Mouse (Mus musculus) telencephalon, adult 2 months (tissue): ENCODE data around the gene Gm49510.

Experiments
- DNase-seq: peaks from one replicate; pipeline ENCODE4 v3.0.0-alpha.2; 2011; ENCODE audit warnings: low read depth, low spot score

The Gm49510 gene

DNA sequence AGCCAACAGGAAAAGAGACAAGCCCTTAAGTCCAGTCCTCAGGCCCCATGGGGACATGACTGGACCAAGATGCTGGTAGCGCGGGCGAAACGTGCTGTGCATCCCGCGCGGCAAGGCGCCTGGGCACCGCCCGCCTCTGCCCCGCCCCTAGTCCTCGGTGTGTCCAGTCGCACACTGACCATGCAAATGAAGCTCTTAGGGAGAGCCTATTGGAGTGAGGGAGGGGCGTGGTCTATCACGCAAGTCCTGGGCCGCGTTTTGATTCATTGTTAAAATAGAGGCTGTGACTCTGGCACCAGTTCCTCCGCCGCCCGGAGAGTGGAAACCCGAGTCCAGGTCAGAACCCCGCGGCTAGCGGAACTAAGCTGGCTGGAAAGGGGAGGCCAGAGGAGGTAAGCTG lies 48.2 kb downstream of the Gm49510 start, which contains the start of gene Triobp:
TSS of gene Triobp (plus strand) at position 68 of the 400 bp plus-strand sequence.
- DNase-seq: peak; percentile 90

DNA sequence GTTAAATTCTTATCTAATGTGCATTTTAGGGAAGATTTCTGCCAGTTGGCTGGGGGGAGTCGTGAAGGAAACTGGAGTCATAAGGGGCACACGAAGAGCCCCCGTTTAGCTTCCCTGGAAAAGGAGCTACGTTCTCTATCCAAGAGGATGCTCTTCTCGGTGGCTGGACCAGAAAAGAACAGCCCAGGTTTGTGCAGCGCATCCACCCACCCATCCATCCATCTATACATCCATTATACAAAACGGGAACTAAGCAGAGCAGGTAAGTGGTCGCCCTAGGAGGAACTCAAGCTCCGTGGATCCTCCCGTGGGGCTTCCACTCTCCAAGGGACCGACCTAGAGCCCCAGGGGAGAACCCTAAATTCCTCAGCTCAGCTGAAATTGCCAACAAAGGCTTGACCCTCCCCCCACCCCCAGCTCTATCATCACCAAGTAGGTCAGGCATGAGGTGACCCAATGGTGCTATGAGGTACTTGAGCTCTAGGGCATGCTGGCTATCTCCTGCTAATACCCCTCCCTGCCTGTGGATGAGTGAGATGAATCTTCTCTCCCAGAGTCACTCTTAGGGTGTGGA lies 48.8 kb downstream of the Gm49510 start:
- DNase-seq: no peak

DNA sequence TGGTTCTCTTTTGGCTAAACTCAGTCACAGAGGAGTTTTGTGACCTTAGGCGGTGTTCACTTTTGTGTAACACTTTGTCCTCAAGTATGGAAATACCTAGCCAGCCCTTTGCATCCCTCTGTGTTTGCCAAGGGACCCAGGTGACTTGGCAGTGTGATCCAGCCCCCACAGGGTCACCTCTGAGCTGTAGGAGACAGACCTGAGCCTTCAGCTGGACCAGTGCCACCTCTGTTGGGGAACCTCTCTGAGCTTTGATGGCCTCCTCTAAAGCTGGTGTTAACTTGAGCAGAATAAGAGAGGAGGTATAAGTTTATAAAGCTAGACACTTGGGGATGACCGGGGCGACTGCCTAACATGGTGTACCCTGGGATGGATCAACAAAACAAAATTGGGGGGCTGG lies 49.4 kb downstream of the Gm49510 start:
- no peak for DNase-seq

DNA sequence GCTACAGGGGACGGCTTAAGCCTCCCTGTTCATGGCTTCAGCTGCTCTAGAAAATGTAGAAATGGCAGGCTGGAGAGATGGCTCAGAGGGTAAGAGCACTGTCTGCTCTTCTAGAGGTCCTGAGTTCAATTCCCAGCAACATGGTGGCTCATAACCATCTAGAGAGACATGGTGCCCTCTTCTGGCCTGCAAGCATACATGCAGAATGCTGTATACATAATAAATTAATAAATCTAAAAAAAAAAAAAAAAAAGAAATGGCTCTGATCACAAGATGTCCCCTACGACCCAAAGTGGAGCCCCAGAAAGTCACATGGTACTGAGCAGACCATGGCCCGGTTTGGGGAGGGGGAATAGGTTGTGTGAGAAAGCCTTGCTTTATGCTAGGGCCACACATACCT lies 56.2 kb downstream of the Gm49510 start:
- no peak for DNase-seq

DNA sequence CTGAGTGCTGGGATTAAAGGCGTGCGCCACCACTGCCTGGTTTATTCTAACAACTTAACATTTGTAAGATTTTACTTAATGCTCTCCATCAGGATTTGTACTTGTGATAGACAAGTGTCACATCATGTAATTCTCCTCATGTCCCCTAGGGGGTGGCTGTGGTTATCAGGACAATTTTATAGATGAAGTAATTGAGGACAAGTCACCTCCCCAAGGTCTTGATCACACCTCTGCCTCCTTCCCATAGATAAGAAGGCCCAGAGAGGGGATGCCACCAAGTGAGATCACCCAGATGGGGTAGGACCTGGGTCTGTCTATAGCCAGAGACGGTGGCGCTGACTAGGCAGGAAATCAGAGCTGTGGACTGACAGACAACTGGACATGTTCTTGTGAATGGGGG lies 56.9 kb downstream of the Gm49510 start:
- DNase-seq: no peak

DNA sequence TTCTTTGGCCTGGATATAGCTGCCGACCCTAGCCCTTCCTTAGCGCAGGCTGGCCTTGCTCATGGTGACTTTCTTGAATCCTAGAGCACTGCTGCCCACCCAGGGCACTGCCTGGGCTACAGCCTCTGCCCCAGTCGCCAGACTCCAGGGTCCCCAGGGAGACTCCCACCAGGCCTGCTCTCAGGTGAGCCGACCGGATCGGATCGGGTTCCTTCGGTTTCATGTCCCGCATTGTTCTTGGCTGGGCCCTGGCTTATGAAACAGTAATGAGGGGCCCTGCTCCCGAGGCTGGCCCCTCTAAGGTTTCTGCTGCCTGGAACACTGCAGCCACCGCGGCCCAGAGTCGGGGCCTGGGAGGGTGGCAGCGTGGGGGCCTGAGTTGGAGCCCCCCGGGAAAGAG lies 57.6 kb downstream of the Gm49510 start:
- no peak for DNase-seq

DNA sequence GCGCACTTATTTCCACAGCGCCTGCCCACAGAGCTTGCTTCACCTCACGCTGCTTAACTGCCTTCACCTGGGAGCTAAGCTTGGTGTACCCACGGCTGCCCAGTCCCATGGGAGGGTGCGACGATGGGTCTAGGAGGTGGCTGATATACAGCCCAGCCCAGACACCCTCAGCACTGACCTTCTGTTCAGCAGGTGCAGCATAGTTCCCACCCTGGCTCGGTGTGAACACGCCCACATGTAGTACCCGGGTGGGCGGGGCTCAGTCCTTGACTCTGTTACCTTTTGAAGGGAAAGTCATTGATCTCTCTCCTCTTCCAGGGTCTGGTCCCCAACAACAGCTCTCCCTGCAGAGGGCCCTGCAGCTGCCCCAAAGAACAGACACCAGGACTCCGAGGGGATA lies 60.1 kb downstream of the Gm49510 start:
- no peak for DNase-seq

DNA sequence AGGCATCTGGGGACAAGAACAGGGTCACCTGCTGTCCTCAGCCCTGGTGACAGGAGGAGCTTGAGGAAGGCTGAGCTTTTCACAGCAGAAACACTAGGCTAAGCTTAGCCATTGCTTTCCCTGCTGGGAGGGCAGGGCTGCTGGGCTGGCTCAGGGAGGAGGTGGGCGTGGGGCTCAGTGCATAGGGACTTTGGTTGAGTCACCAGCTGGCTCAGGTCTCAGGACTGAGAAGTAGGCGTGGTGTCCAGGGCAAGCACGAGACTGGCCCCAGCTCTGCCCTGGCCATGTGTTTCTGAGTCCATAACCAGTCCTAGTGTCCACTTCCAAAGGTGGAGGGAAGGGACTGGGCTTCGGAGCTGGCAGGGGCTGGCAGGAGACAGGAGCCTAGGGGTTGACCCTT lies 60.6 kb downstream of the Gm49510 start:
- no peak for DNase-seq

DNA sequence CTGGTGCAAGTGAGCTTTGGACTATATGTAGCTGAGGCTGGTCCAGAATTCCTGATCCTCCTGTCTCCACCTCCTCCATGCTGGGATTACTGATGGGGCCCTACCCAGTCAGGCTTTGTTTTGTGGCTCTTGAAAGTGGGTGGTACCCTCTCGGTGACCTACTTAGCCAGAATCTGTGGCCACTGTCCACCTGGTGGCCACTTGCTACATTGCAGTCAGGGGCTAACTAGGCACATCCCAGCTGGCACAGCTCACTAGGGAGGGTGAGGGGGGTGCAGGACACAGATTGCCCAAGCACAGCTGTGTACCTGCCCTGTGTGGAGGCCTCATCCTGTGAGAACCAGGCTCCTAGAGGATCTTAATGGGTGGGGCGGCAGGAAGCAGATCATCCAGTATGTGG lies 63.4 kb downstream of the Gm49510 start:
- DNase-seq: no peak
